Mouse (Mus musculus) gastrocnemius, adult 2 months (tissue): Measurements from ENCODE around the gene Med16. TPM values are rescaled to one million over a fixed set of nuclear protein-coding genes. Genes with fewer than 3 reads are reported as not detected.

Experiments
- DNase-seq: peaks from one replicate; pipeline ENCODE4 v3.0.0; 2022
- H3K27ac ChIP-seq: fragments of 200-600 bp; 2 replicates; pipeline ENCODE4 v1.8.1; 2022; ENCODE audit warnings: mild to moderate bottlenecking
- H3K4me3 ChIP-seq: fragments of 200-600 bp; 2 replicates; pipeline ENCODE4 v1.8.1; 2022; ENCODE audit warnings: mild to moderate bottlenecking, moderate library complexity
- CTCF ChIP-seq: fragments of 200-600 bp; IDR thresholded peaks from 2 replicates; pipeline ENCODE4 v1.8.1; 2022; ENCODE audit warnings: antibody characterized with exemption, mild to moderate bottlenecking, moderate library complexity
- intact Hi-C: fragments of 180-260 bp; cut with DNase I; formaldehyde crosslinking; loops from one replicate; pipeline ENCODE4 v1.15.1; 2025
- total RNA-seq, 2 experiments: library from RNA; stranded (reverse); gene quantifications; 2 replicates each; pipeline ENCODE4 v1.2.3; 2021

The Med16 gene
- total RNA-seq, 2 experiments from 2014 or later = 32.6 to 37.2 TPM

DNA sequence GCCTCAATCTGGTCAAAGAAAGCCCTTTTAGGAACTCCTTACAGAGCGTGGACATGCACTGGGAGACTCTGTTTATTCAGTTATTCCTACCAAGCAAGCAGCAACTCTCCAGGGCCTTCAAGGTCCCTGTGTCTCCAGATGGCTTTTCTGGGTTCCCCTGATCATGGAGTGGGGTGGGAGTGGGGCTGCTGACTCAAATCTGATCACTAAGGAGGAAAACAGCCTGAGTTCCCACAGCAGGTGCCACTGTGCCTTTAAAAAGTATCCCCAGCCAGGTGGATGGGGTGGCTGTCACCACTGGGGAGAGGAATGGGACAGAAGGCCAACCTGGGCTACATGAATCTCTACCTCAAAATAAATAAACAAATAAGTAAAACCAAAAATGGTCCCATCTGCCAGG is 34.3 kb upstream of the Med16 start:
- intact Hi-C loops = no loop called here
- DNase-seq = no peak
- Histone ChIP-seq H3K27ac (no peak overlapping the region), H3K4me3 (no peak overlapping the region)
- no peak for TF ChIP-seq CTCF

DNA sequence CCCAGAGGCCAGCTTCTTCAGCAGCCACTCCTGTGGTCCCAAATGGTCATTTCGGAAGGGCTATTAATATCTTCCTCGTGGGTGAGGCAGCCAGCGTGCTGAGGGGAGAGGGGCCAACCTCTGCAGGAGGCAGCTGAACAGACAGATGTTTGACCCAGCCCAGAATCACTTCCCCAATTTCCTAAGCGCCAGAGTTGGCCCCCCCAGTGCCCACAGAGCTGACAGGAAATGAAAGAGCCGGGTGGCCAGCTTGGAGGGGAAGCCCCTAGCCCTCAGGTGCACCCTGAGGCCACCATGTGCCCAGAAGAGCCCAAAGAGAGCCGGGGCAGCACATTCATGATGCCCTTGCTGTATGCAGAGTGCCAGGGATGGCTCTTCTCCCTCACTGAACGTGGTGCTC is 32.0 kb upstream of the Med16 start:
- no peak overlapping the region for H3K4me3 ChIP-seq

DNA sequence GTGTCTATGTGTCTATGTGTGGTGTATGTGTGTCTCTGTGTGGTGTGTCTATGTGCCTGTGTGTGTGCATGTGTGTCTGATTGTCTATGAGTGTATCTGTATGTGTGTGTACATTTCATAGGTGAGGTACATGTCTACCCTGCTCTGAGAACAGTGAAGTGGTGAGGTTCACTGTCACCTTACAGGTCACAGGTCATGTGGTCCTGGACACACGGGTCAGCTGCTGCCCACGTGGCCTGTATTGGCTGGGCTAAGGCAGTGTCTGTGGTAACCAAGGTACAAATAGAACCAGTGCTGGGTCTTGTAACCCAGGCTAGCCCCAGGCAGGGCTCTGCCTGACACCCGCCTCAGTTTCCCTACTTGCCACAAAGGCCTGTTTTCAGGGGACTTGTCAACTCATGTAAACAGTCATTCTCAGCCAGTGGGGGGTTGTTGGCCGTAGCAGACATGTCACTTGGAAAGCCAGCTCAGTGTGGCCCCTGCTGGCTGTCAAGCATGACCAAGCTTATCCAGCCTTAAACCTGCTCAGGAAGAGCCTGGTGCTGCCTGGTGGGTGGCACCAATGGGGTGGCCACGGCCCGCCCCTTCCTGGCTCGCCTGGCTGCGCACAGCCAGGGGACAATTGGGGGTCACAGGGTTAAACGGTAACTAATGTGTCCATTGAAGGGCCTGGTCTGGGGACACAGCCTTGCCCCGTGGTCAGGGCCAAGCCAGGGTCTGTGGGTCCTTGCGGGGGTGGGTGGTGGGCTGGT is 29.2 kb upstream of the Med16 start:
- intact Hi-C loops = loop anchor here (2.0 kb wide), 1 partner anchor 15 kb away; no protein-coding TSS in a partner anchor
- H3K27ac ChIP-seq = no peak overlapping the region
- no peak overlapping the region for H3K4me3 ChIP-seq
- DNase-seq = no peak
- TF ChIP-seq CTCF = no peak

More for the DNA sequence above, 32.0 kb upstream of the Med16 start:
- peak; percentile 48 for DNase-seq
- H3K27ac ChIP-seq = no peak overlapping the region
- intact Hi-C loops = no loop called here
- TF ChIP-seq CTCF = no peak

DNA sequence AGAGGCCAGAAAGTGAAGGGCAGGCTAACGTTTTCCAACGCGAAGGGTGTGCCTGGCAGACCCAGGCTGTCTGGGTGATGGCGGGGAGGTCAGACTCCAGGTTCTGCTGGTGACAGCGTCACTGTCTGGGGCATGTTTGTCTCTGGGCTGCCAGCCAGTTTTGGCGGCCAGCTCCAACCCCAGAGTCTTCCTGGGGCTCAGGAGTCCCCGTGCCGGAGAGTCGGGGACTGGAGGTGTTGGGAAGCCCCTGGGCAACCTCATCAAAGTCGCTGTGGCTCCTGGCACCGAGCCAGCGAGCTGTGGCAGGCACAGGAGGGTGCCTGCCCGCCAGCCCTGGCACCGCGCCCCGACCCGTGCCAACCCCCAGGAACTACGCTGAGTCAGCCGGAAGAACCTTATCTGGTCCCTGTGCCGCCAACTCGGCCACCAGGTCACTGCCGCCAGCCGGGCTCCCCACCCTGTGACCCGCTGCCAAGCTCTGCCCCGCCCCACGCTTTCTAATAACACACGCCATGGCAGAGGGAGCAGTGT is 28.3 kb upstream of the Med16 start:
- peak; percentile 88 for DNase-seq
- no peak for TF ChIP-seq CTCF
- H3K4me3 ChIP-seq = peak overlapping the region; percentile 55
- intact Hi-C loops = loop anchor here (2.0 kb wide), 1 partner anchor 16 kb away; no protein-coding TSS in a partner anchor
- peak overlapping the region; percentile 63 for H3K27ac ChIP-seq

DNA sequence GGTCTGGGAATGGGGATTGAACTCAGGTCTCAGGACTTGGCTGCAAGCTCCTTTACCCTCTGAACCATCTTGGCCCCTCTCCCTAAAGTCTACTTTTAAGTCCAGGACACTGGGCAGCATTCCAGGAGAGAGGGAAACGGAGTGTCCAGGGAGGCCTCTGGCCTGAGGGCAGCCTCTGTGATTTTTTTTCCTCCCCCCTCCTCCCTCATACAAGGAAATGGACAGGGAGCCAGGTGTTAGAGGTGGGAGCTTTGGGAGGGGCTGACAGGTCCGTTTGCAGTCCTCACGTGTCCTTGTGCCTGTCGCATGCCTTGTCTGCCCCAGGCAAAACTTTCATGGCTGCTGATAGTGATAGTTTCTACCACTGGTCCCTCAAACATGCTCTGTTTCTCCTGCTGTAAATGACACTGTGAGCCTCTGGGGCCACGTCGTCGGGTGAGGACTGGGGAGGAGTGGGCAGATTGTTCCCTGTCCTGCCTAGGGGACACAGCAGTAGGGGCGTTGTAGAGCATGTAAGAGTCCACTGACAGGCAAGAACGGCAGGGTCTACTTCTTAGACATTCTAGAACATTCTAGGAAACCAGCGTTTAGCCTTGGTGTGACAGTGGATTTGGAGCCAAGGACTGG is 27.7 kb upstream of the Med16 start:
- TF ChIP-seq CTCF = no peak
- Histone ChIP-seq H3K4me3 (peak overlapping the region; percentile 55), H3K27ac (peak overlapping the region; percentile 63)
- intact Hi-C loops = loop anchor here (2.0 kb wide), 1 partner anchor 16 kb away; no protein-coding TSS in a partner anchor
- DNase-seq = no peak

DNA sequence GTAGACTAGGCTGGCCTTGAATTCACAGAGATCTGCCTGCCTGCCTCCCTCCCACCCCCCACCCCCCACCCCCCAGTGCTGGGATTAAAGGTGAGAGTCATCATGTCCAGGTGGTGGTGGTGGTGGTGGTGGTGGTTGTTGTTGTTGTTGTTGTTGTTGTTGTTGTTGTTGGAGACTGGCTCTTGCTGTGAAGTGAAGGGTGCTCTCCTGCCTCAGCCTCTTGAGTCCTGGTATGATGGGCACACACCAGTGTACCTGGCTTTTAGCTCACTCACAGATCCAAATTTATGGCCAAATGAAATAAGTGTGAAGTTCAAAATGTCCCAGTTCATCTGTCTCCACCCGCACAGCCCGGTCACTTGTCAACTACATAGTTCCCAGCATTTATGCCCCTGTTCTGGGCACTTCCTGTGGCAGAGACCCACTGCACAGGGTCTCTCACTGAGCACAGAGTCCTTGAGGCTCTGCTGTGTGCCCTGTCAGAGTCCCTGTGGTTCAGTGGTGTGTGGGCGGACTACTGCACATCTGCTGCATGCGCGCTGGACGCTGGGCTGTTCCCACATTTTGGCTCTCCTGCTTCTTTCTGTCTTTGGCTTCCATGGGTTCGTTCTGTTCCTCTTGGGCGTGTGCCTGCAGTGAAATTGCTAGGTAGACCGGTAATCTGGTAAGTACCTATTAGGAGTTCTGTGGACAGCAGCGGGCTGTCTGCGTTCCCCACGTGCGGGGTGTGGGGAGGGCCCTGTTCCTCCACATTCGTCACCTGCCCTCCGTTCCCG is 26.3 kb upstream of the Med16 start:
- H3K4me3 ChIP-seq = 0 out of 2 replicates have a peak overlapping the region, but pooled peaks have one; percentile 5
- peak overlapping the region; percentile 77 for H3K27ac ChIP-seq
- no peak for TF ChIP-seq CTCF
- intact Hi-C loops = no loop called here
- no peak for DNase-seq

DNA sequence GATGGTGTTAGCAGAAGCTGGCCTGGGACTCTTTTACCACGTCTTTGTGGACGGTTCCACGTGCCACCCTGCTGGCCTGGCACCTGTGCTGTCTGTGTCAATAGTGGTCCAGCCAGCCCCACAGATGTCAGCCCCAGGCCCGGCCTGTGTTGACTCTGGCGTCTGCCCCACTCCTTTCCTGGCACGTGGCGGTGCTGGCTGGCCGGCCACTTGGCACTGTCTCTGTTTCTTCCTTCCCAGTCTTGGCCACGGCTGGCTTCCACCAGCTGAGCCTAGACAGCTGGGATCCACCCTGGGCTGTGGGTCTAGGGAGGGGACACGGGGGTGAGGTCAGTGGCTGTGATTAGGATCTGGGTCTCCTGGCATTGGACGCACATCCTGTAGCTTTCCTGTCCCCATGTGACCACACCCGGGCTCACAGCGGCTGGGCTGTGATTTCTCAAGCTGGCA is 25.6 kb upstream of the Med16 start:
- Histone ChIP-seq H3K4me3 (peak overlapping the region; percentile 5), H3K27ac (peak overlapping the region; percentile 77)
- peak; percentile 96 for DNase-seq
- no peak for TF ChIP-seq CTCF
- intact Hi-C loops = no loop called here

DNA sequence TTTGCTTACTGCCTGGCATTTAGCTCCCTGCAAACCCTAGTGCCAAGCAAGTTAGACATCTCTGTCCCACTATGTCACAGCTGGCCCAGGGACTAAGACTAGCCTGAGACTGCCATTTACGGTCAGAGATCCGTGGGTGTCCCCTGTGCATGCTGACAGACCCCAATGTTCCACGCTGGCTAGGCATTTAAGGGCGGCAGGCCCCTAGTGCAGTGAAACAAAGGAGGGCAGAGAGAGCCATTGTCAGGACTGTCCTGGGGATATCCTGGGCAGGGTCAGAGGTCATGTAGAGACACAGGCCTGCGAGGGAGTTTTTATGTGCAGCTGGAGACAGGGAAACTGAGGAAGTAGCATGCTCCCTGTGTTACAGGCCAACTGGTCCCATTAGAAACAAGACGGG is 25.1 kb upstream of the Med16 start:
- intact Hi-C loops = no loop called here
- TF ChIP-seq CTCF = no peak
- Histone ChIP-seq H3K27ac (peak overlapping the region; percentile 77), H3K4me3 (peak overlapping the region; percentile 5)
- no peak for DNase-seq

DNA sequence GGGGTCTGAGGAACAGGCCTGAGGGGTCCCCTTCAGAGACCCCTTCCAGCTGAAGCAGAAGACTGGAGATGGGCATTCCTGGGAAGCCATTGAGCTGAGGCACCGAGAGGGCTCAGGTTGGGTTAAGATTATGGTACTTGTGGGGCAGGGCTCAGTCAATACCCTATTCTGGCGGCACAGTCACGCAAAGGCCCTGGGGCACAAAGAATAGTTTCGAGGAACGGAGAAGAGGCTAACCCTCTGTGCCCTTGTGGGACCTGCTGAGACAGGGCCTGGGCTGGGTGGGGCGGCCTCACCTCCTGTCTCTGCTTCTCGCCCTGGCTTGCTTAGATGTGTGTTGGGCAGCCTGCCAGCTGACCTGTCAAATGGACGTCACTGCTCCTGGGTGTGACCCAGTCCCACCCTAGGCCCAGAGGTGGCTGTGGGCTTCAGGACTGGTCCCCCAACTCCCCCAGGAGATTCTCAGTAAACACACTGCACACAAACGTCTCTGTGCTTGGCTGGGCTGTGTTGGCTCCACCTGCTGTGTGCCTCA is 24.5 kb upstream of the Med16 start:
- no peak for TF ChIP-seq CTCF
- DNase-seq = peak; percentile 52
- Histone ChIP-seq H3K27ac (peak overlapping the region; percentile 77), H3K4me3 (peak overlapping the region; percentile 1; the same call in 1 of the 2 replicates)
- intact Hi-C loops = no loop called here

DNA sequence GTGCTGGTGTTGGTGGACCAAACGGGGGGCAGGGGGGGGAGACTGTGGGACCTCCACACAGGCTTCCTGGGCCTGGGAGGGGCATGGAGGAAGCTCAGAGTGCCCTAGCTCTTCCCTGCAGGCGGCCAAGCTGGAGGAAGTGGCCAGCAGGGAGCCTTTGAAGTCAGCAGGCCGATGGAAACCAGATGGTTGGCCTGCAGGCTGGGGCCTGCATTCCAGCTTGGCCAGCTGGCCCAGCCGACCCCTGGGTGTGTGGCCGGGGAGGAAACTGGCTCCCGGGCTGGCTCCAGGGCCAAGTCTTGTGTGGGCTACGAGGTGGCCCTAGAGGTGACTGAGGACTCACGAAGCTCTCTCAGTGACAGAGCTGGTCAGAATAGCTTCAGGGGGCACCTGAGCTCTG is 24.0 kb upstream of the Med16 start:
- TF ChIP-seq CTCF = no peak
- Histone ChIP-seq H3K4me3 (peak overlapping the region; percentile 1; the same call in 1 of the 2 replicates), H3K27ac (peak overlapping the region; percentile 77)
- DNase-seq = peak; percentile 88
- intact Hi-C loops = no loop called here

DNA sequence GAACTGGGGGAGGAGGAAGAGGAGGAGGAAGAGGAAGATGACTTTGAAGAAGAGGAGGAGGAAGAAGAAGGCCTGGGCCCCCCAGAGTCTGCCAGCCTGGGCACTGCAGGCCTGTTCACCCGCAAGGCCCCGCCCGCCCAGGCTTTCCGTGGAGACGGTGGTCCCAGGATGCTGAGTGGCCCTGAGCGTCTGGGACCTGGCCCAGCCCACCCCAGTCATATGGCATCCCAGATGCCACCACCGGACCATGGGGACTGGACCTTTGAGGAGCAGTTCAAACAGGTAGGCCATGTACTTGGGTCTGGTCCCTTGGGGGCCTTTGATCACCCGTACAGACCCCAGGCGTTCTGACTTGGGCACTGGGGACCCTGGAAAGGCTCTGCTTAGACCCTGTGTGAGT is 23.1 kb upstream of the Med16 start:
- no peak overlapping the region for H3K4me3 ChIP-seq
- no peak for DNase-seq
- intact Hi-C loops = no loop called here

DNA sequence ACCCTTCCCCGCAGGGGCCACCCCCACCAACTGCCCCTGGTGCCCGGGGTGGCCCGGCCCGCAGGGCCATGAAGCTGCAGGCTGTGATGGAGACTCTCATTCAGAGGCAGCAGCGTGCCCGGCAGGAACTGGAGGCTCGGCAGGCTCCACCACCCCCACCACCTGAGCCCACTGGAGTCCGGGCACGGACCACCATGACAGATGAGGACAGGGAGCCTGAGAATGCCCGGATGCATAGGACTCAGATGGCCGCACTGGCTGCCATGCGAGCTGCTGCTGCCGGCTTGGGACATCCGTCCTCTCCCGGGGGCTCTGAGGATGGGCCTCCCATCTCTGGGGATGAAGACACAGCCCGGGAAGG is 22.1 kb upstream of the Med16 start:
- intact Hi-C loops = no loop called here
- Histone ChIP-seq H3K4me3 (no peak overlapping the region), H3K27ac (no peak overlapping the region)
- no peak for DNase-seq
- no peak for TF ChIP-seq CTCF

More for the DNA sequence above, 23.1 kb upstream of the Med16 start:
- H3K27ac ChIP-seq = peak overlapping the region; percentile 77; the same call in 1 of the 2 replicates
- TF ChIP-seq CTCF = no peak
